Mouse (Mus musculus) neutrophil, adult 5-6 weeks (primary cell): ENCODE results near the gene Bloc1s3. TPM values are rescaled to one million over a fixed set of nuclear protein-coding genes. Genes with fewer than 3 reads are reported as not detected.
"Not testable (repeated sequence)": the region's sequence is repeated elsewhere in the genome, so short reads cannot be mapped to it uniquely, and the experiment has no call there.

Experiments
- ATAC-seq: fragments of 151-379, 151-347 bp; 2 replicates; pipeline ENCODE4 v1.8.0; 2017; ENCODE audit warnings: mild to moderate bottlenecking, moderate TSS enrichment; ENCODE audit not compliant: insufficient number of reproducible peaks, poor library complexity, low FRiP score, severe bottlenecking; ENCODE audit errors: extremely low read depth
- total RNA-seq: library from RNA; stranded (forward); fragments of 200-1000 nt; gene quantifications from 2 replicates; pipeline ENCODE4 v1.2.3, GENCODE M21; 2017

Bloc1s3 gene
- total RNA-seq, 1 experiment from 2014 or later, result 4.4 TPM

DNA sequence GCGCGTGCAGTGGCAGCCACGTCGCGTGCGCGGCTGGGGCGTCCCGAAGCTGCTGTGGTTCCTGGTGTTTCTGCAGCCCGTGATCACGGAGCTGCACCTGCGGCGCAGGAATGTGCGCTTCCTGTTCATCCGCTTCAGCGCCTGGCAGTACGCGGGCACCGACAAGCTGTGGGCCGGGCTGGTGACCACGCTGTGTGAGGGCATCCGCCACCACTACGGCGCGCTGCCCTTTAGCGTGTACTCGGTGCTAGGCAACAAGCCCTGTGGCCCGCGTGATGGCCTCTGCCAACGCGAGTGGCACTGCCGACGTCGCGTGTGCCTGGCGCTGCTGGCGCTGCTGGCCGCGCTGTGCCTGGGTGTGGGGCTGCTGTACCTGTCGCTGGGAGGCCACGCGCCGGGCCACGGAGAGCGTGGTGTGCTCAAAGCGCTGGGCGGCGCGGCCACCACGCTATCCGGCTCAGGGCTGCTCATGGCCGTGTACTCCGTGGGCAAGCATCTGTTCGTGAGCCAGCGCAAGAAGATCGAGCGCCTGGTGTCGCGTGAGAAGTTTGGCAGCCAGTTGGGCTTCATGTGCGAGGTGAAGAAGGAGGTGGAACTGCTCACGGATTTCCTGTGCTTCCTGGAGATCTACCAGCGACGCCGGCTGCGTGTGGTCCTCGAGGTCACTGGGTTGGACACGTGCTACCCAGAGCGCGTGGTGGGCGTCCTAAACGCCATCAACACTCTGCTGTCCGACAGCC is 15.0 kb upstream of the Bloc1s3 start:
- ATAC-seq, result no peak

DNA sequence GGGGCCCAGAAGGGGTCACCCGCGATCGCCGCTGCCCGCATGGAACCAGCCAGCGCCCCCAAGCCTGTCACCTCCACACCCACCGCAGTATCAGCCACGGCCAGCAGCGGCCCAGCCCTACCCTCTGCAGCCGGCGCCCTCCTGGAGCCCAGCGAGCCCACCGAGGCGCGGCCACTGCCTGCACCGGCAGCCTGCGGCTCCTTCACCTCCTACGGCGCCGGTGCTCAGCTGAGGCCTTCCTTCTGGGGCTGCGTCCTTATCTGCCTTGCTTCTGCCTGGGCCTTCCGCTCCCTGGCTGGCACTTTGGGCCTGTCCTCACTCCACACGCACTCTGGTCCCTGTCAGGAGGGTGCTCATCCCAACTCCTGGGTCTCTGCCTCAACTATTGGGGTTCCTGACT is 11.9 kb upstream of the Bloc1s3 start:
- no peak for ATAC-seq

DNA sequence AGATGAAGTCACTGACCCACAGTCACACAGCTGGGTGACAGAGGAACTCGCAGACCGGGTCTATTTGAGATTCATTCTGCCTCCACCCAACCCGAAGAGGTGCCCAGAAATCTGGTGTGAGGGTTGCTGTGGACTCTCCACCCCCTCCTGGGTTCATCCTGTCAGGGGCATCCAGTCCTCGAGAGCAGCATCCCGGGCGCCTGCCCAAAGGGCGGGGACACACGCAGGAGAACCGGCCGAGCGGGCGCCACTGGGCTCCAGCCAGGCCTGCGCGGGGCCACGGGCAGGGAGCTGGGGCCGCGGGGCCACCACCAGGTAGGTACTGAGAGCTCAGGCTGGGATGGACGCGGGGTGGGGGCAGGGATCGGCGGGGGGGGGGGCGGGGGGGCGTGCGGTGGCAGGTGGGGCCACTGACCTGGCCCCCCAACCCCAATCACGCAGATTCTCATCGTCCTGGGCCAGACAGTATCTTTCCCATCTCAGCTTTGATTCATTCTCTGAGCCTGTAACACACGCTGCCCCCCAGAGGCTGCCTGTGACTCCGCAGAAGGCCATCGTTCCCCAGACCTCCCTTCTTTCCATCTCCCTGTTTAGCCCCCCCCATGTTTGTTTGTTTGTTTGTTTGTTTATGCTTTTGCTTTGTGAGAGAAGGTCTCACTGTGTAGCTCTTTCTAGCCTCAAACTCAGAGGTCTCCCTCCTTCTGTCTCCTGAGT is 9.6 kb upstream of the Bloc1s3 start, which contains the start of gene Nkpd1:
Gene Nkpd1 (plus strand): TSS at position 187 of the 714 bp plus-strand sequence.
- no peak for ATAC-seq

DNA sequence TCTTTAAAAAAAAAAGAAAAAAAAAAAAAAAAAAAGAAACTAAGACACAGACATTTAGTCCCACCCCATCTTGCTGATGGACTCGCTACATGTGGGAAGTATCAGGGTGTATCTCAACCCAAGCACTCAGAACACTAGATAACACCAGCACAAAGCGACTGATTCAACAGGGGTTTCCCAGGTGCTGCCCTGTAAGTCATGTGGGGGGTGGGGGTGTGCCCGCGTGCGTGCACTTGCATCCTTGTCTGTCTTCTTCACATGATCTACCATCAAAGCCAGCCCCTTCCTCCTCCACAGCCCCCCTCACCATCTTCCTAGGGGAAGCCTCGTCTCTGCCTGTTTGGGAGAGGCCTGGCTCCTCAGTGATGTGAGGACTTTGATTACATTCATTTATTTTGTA is 4.2 kb upstream of the Bloc1s3 start:
- no peak for ATAC-seq

DNA sequence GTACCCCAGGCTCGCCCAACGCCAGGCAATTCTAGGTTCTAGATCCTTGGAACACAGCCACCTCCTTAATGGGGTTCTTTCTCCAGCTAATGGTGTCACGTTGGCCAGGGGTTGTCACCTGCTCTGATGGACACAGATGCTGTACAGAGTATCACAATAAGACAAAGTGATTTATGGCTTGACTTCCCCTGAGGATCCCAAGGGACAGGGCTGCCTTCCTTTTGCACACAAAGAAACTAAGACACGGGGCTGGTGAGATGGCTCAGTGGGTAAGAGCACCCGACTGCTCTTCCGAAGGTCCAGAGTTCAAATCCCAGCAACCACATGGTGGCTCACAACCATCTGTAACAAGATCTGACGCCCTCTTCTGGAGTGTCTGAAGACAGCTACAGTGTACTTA is 3.8 kb upstream of the Bloc1s3 start:
- not testable (repeated sequence) for ATAC-seq

DNA sequence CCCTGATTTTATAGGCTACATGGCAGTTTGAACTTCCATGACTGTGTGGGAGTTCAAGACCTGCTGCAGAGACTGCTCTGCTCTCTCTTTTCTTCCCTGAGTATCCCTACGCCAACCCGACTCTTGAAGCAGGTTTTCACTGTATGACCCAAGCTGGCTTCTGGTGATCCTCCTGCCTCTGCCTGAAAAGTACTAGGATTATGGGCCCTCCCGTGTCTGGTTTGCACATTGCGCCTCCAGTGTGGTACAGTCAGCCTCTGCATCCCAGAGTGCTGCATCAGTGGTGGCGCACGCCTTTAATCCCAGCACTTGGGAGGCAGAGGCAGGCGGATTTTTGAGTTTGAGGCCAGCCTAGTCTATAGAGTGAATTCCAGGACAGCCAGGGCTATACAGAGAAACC is 1.6 kb upstream of the Bloc1s3 start:
- ATAC-seq, result no peak

DNA sequence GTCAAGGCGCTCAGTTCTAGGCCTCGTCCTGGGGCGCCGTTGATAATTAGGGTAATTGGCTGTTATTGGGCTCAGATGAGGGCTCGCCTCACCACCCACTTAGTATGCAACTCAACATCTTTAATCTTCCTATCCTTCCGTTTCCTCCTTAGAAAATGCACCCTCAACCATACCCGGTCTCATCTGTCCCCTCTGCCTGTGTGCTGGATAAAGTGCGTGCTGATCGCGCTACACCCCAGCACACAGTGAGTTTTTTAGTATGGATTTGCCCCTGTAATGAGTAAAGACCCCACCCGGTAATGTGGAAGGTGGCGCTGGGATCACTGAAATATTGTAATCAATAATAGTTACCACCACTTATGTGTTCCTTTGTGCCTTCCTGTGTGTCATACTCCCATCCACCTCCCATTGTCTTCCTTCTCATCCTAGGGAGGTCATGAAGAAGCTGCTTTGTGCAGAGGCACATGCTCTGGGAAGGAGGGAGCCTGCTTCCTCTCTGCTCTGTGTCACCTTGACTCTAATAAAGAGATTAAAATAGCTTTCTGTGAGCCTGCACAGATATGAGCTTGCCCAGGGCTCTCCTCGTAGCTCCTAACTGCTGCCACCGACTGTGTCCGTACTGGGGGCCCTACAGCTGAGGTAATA is 879 bp upstream of the Bloc1s3 start:
- no peak; the same call in 1 of the 2 replicates for ATAC-seq

DNA sequence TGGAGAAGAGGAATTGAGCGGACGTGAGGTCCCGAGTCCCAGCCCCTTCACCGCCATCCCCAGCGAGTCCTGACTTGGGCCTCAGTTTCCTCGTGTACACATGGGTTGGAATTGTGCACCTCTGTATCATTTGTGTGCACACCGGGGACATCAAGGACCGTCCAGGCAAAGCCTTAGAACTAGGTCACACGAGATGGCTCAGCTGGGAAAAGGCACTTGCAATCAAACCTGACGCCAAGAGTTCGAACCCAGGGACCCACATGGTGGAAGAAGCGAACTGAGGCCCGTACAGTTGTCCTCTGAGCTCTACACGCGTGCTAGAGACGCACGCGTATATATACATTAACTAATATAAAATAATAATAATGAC is 570 bp downstream of the Bloc1s3 start:
- ATAC-seq, result no peak

DNA sequence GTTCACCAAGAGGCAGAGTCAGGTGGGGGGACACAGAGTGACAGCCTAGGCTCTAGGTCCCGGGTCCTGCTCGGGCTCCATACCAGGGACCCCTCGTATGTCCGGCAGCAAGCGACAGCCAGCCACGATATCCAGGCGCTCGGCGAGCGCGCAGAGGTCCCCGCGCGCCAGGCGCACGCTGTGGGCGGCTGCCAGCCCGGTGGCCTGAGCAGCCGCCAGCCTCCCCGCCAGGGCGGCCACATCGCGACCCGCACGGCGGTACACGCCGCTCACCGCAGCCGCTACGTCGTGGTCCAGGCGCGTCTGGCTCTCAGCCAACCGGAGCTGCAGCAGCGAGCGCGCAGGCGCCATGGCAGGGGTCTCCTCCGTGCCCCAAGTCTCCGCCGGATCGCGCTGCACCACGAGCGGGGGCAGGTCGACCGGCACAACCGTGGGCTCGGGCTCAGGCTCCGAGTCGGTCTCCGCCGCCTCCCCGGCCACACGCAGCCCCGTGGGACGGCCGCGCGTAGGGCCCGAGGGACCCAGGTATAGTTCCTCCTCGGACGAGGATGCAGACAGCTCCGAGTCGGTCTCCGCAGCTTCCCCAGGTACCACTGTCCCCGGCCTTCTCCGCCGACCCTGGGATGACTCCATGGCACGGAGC is 1.1 kb downstream of the Bloc1s3 start:
- ATAC-seq, result no peak

DNA sequence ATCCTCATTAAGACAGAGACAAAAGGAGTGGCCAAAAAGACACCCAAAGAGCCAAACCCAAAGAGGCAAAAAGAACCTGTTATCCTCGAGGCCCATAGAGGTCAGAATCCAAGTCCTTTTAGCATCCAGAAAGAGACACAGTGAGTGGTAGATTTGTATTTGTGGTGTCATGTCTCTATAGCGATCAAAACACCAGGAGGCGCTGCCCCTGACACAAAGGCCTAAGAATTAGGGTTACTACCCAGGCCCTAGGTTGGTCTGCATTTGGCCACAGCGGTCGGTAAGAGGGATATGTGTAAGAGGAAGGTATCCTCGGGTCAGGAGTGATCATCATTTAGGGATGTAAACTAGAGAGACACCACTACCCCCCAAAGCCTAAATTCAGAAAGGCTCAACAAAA is 1.8 kb downstream of the Bloc1s3 start:
- no peak for ATAC-seq

DNA sequence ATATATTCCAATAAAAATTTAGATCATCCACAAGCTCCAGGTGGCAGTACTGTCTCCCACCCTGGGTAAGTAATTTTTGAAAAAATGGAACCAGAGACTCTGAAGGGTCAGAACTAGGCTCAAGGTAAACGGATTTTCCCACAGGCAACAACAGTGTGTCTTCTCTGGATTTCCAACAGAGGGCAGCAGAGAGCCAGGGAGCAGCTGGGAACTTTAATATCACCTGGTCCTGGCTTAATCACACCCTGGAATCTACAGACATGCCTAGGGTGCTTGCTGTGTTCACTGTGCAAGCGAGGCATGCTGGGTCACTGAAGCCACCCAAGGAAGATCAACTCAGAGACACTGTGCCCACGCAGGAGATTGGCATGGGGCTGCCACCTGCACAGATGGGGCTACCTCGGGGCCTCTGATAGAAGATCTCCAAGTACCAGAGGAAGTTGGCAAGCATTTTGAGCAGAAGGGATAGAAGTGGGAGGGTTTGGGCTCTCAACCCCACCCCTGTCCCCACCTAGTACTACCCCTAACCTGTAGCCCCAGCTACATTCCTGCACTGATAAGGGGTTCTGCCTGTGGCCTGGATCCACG is 4.6 kb downstream of the Bloc1s3 start:
- ATAC-seq, result peak; percentile 30; the same call in 1 of the 2 replicates

DNA sequence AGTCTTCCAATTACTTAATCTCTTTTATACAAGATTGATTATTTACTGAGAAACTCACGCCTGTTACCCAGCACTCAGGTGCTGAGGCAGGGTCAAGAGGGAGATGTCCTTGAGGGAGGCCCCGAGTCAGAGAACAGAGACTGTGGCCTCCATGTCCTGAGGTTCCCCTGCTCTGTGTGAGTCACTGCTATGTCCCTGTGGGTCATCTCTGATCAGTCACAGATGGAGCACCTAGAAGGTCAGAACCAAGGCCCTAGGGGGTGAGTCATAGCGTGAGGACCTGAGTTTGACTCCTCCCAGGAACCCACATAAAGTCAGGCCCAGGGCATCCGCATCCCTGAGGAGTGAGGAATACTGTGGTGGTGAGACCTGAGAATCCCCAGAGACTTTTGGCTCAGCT is 6.5 kb downstream of the Bloc1s3 start:
- no peak for ATAC-seq

DNA sequence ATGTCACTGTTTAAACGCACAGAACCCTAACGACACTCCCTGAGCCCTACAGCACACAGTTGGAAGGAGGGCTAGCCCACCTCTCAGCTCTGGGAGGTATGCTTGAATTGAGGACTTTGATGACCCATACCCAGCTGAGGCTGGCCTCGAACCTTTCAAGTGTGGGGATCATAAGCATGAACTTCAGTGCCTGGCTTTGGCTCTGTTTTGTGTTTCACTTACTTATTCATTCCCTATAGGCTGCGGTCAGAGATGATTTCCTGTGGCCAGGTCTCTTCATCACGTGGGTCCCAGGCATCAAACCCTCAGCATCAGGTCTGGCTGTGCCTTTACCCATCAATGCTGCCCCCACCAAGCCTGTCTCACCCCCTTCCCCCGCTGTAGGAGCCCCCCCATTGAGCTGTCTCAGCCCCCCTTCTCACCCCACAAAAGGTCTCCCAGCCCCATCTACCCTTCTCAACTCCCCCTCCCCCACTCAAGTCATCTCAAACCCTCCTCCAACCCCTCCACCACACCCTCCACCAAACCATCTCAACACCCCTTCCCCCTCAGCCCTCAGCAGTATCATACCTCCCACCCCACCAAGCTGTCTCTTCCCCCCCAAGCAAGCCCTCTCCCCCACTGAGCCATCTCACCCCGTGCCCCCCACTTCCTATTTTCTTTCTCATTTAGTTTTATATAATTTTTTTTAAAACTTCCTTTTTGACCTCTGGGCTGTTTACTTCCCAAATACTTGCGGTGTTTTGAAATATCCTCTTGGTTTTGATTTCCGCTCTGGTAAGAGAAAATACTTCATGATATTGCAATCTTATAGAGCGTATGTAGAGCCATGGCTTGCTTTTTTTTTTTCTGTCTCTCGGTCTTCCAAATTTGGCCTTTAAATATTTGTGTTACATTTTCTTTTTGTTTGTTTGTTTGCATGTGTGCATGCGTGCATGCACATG is 7.5 kb downstream of the Bloc1s3 start:
- peak; percentile 14; the same call in 1 of the 2 replicates for ATAC-seq

DNA sequence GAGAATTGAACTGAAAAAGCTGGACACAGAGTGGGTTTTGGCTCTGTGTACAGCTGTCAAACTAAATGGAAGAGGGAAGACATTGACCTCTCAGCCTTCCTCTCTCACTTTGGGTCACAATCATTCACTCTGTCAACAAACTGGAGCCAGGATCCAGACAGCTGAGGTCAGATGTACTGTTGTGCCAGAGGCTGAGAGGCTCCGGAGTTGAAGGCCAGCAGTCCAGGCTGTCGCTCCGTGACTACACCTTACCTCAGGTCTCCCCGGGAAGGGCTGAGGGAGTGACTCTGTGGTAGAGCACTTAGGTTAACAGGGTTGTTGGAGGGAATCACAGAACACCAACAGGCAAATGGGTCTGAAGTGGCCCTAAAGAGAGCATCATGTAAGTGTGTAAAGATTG is 9.8 kb downstream of the Bloc1s3 start:
- no peak for ATAC-seq

DNA sequence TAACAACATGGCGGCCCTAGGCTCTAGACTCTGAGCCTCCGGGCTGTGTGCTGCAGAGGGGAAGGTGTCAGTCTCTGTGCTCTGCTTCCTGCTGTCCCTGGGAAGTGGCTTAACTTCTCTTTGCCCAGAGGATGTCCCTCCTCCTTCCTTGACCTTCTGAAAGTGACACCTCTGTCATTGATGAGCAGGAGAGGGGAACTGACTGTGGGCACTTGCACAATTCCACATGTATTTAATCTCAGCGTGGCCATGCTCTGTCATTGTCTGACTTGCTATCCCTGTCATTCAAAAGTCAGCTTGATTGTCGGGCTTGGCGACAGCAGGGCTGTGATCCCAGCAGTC is 12.0 kb downstream of the Bloc1s3 start:
- peak; percentile 51; the same call in 1 of the 2 replicates for ATAC-seq

DNA sequence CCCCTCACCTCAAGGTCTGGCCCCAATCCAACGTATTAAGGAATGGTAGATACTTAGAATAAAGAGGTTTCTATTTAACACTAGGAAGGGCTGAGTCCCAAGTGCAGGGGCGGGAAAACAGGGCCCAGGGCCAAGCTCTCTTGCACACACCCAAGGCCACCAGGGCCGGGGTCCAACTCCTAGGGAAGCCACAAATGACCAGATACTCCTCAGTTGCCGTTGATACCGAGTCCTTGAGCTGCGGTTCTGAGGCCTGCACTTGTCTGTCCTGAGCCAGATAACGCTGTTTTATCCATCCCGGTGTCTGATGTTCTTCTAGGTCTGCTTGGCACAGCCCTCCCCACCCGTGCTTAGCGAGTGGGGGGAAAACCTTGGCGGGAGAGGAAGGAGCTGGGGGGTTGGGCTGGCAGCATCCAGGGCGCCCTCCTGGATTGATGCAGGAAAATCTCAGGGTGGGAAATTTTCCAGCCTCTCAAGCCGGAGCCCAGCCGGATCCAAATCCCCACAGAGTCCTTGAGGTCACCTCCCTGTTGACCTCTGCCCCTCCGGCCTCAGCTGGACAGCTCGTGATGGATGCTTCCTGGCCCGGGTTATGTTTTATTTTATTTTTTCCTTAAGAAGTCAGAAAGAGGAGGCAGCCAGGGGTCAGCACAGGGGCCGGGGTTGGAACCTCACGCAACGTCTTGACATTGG is 12.5 kb downstream of the Bloc1s3 start:
- no peak for ATAC-seq

DNA sequence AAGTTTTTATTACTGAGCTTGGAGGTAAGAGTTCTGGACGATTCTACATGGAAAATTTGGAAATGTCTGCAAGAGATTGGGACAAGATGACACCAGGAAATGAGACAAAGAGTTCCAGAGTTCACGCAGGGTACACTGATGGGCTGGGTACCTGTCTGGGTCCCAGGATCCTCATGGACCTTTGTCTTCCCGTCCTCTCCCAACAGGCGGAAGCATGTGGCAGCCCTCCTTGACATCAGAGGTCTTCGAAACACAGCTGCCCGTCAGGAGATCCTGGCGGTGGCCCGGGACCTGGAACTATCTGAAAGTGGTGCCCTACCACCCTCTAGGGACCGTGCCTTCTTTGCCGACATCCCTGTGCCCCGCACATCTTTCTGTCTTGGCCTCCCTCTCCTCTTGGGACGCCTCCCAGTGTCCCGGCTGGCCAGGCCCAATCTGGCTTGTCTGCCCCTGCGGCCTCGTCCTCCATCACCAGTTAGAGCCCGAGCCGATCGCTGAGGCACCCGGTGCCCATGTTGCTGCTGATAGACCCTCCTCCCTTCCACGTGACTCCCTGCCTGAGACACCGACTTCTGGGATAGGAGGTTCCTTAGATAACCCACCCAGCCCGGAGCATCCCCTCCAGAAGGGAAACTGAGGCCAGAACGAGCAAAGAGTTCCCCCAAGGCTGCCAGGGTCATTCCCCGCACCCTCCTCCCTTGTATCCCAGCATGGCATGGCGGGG is 13.3 kb downstream of the Bloc1s3 start:
- ATAC-seq, result no peak
